Mouse (Mus musculus) liver, embryonic 12.5 days (tissue): ENCODE measurements around the gene Rhoj. TPM values are rescaled to one million over a fixed set of nuclear protein-coding genes. Genes with fewer than 3 reads are reported as not detected.
"Not testable (repeated sequence)": the region's sequence is repeated elsewhere in the genome, so short reads cannot be mapped to it uniquely, and the experiment has no call there.

ENCODE experiments used
- ATAC-seq: fragments of 200-750 bp; cut with Nextera tagmentation; 2 replicates; pipeline ENCODE4 v1.8.0; 2017; ENCODE audit warnings: moderate number of reproducible peaks, mild to moderate bottlenecking, moderate library complexity
- H3K27ac ChIP-seq: fragments of 300-500 bp; sonication (generic); 2 replicates; pipeline ENCODE4 v1.5.1; 2016; ENCODE audit warnings: mild to moderate bottlenecking
- H3K27me3 ChIP-seq: fragments of 300-500 bp; sonication (generic); replicated peaks from 2 replicates; pipeline ENCODE4 v1.6.1; 2016; ENCODE audit warnings: mild to moderate bottlenecking, moderate library complexity
- H3K36me3 ChIP-seq: fragments of 300-500 bp; sonication (generic); 2 replicates; pipeline ENCODE4 v1.6.1; 2016; ENCODE audit warnings: mild to moderate bottlenecking, moderate library complexity
- H3K4me1 ChIP-seq: fragments of 300-500 bp; sonication (generic); 2 replicates; pipeline ENCODE4 v1.6.1; 2016
- H3K4me2 ChIP-seq: fragments of 300-500 bp; sonication (generic); 2 replicates; pipeline ENCODE4 v1.6.1; 2016; ENCODE audit warnings: mild to moderate bottlenecking, moderate library complexity
- H3K4me3 ChIP-seq: fragments of 300-500 bp; sonication (generic); 2 replicates; pipeline ENCODE4 v1.5.1; 2016; ENCODE audit warnings: mild to moderate bottlenecking, moderate library complexity
- H3K9ac ChIP-seq: fragments of 300-500 bp; sonication (generic); 2 replicates; pipeline ENCODE4 v1.6.1; 2016; ENCODE audit warnings: mild to moderate bottlenecking, moderate library complexity
- H3K9me3 ChIP-seq: fragments of 300-500 bp; sonication (generic); replicated peaks from 2 replicates; pipeline ENCODE4 v1.6.1; 2016; ENCODE audit warnings: mild to moderate bottlenecking, moderate library complexity
- WGBS: fragments of 180-500 bp; shearing (Covaris S2); methylation state at CpG from one replicate; pipeline ENCODE4 v1.1.7; 2016; ENCODE audit not compliant: insufficient replicate concordance; 5-methylcytosine and 5-hydroxymethylcytosine counted together
- polyA plus RNA-seq: library from polyadenylated mRNA; unstranded; fragments of >200 nt; fragmentation: Nextera tagmentation; extraction: Ambion mirVana; gene quantifications from 2 replicates; pipeline ENCODE4 v1.2.1, GENCODE M21; 2016

The Rhoj gene
- polyA plus RNA-seq, 1 experiment from 2014 or later: 9.3 TPM

- ATAC-seq: no peak
- no peak overlapping the region for H3K4me2 ChIP-seq
Measured at GRCm38 (mm10) chr12:75412964-75413363, 104.8 kb downstream of the Rhoj start.

GRCm38 (mm10) chr12:75414991-75415390, 106.9 kb downstream of the Rhoj start:
- Histone ChIP-seq H3K27ac (no peak overlapping the region), H3K27me3 (no peaks in the 10 kb centered on the region), H3K36me3 (no peaks in the 10 kb centered on the region), H3K4me1 (no peaks in the 10 kb centered on the region), H3K4me3 (no peak overlapping the region), H3K9ac (no peak overlapping the region), H3K4me2 (no peak overlapping the region), H3K9me3 (no peaks in the 10 kb centered on the region)
- 42% methylated on average over 6 of the region's 6 CpGs for WGBS
- no peak for ATAC-seq

More at GRCm38 (mm10) chr12:75412964-75413363, 104.8 kb downstream of the Rhoj start:
- H3K4me1 ChIP-seq: no peaks in the 10 kb centered on the region
- H3K9me3 ChIP-seq: no peaks in the 10 kb centered on the region
- no peak overlapping the region for H3K27ac ChIP-seq
- no peaks in the 10 kb centered on the region for H3K36me3 ChIP-seq
- no peak overlapping the region for H3K9ac ChIP-seq
- WGBS: 64% methylated on average over 9 of the region's 9 CpGs
- no peaks in the 10 kb centered on the region for H3K27me3 ChIP-seq
- H3K4me3 ChIP-seq: no peak overlapping the region

- Histone ChIP-seq H3K27me3 (no peaks in the 10 kb centered on the region), H3K27ac (no peak within 1 kb of the TSS), H3K36me3 (no peaks in the 10 kb centered on the region), H3K4me3 (no peak within 1 kb of the TSS), H3K4me1 (no peaks in the 10 kb centered on the region), H3K4me2 (no peak within 1 kb of the TSS), H3K9ac (no peak within 1 kb of the TSS), H3K9me3 (no peaks in the 10 kb centered on the region)
- ATAC-seq: no peak
- 66% methylated on average over 4 of the region's 4 CpGs for WGBS
Measured at GRCm38 (mm10) chr12:75416681-75417080, 108.6 kb downstream of the Rhoj start, which contains the start of gene Gphb5. Gene Gphb5 (minus strand): TSS chr12:75416781.

- peaks cover 2% of the 10 kb centered on the region; the same call in 1 of the 2 replicates for H3K4me1 ChIP-seq
- ATAC-seq: no peak
- H3K4me3 ChIP-seq: no peak overlapping the region
- no peak overlapping the region for H3K9ac ChIP-seq
- WGBS: 65% methylated on average over 7 of the region's 7 CpGs
- H3K36me3 ChIP-seq: no peaks in the 10 kb centered on the region
- no peak overlapping the region for H3K4me2 ChIP-seq
- H3K27me3 ChIP-seq: peaks cover 3% of the 10 kb centered on the region; the same call in 1 of the 2 replicates
- no peak overlapping the region for H3K27ac ChIP-seq
- H3K9me3 ChIP-seq: no peaks in the 10 kb centered on the region
Measured at GRCm38 (mm10) chr12:75424359-75424758, 116.2 kb downstream of the Rhoj start.

GRCm38 (mm10) chr12:75424817-75425216, 116.7 kb downstream of the Rhoj start:
- Histone ChIP-seq H3K4me3 (no peak overlapping the region), H3K9ac (no peak overlapping the region), H3K4me2 (no peak overlapping the region), H3K4me1 (peaks cover 6% of the 10 kb centered on the region; the same call in 1 of the 2 replicates), H3K9me3 (no peaks in the 10 kb centered on the region), H3K27ac (no peak overlapping the region), H3K27me3 (peaks cover 3% of the 10 kb centered on the region; the same call in 1 of the 2 replicates), H3K36me3 (no peaks in the 10 kb centered on the region)
- WGBS: 64% methylated on average over 4 of the region's 4 CpGs
- no peak for ATAC-seq

- Histone ChIP-seq H3K36me3 (no peaks in the 10 kb centered on the region), H3K9me3 (no peaks in the 10 kb centered on the region), H3K4me1 (peaks cover 6% of the 10 kb centered on the region; the same call in 1 of the 2 replicates), H3K9ac (no peak overlapping the region), H3K4me2 (no peak overlapping the region), H3K27me3 (peaks cover 3% of the 10 kb centered on the region; the same call in 1 of the 2 replicates), H3K4me3 (no peak overlapping the region), H3K27ac (no peak overlapping the region)
- ATAC-seq: no peak
- WGBS: 66% methylated on average over 7 of the region's 7 CpGs
Measured at GRCm38 (mm10) chr12:75425882-75426281, 117.8 kb downstream of the Rhoj start.

GRCm38 (mm10) chr12:75428719-75429118, 120.6 kb downstream of the Rhoj start:
- Histone ChIP-seq H3K9ac (no peak overlapping the region), H3K9me3 (no peaks in the 10 kb centered on the region), H3K4me3 (no peak overlapping the region), H3K27ac (no peak overlapping the region), H3K36me3 (no peaks in the 10 kb centered on the region), H3K27me3 (peaks cover 3% of the 10 kb centered on the region; the same call in 1 of the 2 replicates), H3K4me1 (peaks cover 6% of the 10 kb centered on the region; the same call in 1 of the 2 replicates), H3K4me2 (no peak overlapping the region)
- 77% methylated on average over 6 of the region's 6 CpGs for WGBS
- no peak for ATAC-seq

- WGBS: 60% methylated on average over 1 of the region's 1 CpGs
- no peak overlapping the region for H3K4me2 ChIP-seq
- H3K27ac ChIP-seq: no peak overlapping the region
- H3K27me3 ChIP-seq: peaks cover 3% of the 10 kb centered on the region; the same call in 1 of the 2 replicates
- H3K4me1 ChIP-seq: peaks cover 6% of the 10 kb centered on the region; the same call in 1 of the 2 replicates
- no peak overlapping the region for H3K4me3 ChIP-seq
- no peaks in the 10 kb centered on the region for H3K9me3 ChIP-seq
- no peaks in the 10 kb centered on the region for H3K36me3 ChIP-seq
- ATAC-seq: peak; percentile 60; the same call in 1 of the 2 replicates
- H3K9ac ChIP-seq: no peak overlapping the region
Measured at GRCm38 (mm10) chr12:75429685-75430396, 121.7 kb downstream of the Rhoj start.

GRCm38 (mm10) chr12:75432400-75432799, 124.3 kb downstream of the Rhoj start:
- H3K4me2 ChIP-seq, H3K4me1 ChIP-seq, H3K9ac ChIP-seq, H3K36me3 ChIP-seq, H3K4me3 ChIP-seq, H3K27me3 ChIP-seq, H3K9me3 ChIP-seq, ATAC-seq, H3K27ac ChIP-seq: not testable (repeated sequence)
- whole genome bisulfite sequencing: 72% methylated on average over 6 of the region's 6 CpGs

GRCm38 (mm10) chr12:75446245-75446644, 138.1 kb downstream of the Rhoj start:
- ATAC-seq: no peak
- peaks cover 13% of the 10 kb centered on the region for H3K36me3 ChIP-seq
- WGBS: 74% methylated on average over 7 of the region's 7 CpGs
- no peak overlapping the region for H3K27ac ChIP-seq
- H3K9me3 ChIP-seq: no peaks in the 10 kb centered on the region
- H3K27me3 ChIP-seq: no peaks in the 10 kb centered on the region
- H3K9ac ChIP-seq: no peak overlapping the region
- no peak overlapping the region for H3K4me2 ChIP-seq
- peaks cover 5% of the 10 kb centered on the region; the same call in 1 of the 2 replicates for H3K4me1 ChIP-seq
- H3K4me3 ChIP-seq: no peak overlapping the region

GRCm38 (mm10) chr12:75448921-75449320, 140.8 kb downstream of the Rhoj start:
- no peaks in the 10 kb centered on the region for H3K27me3 ChIP-seq
- no peak overlapping the region for H3K4me3 ChIP-seq
- peaks cover 5% of the 10 kb centered on the region; the same call in 1 of the 2 replicates for H3K4me1 ChIP-seq
- no peak for ATAC-seq
- no peak overlapping the region for H3K9ac ChIP-seq
- WGBS: 40% methylated on average over 5 of the region's 5 CpGs
- H3K27ac ChIP-seq: no peak overlapping the region
- peaks cover 36% of the 10 kb centered on the region for H3K36me3 ChIP-seq
- H3K9me3 ChIP-seq: no peaks in the 10 kb centered on the region
- H3K4me2 ChIP-seq: no peak overlapping the region

GRCm38 (mm10) chr12:75449475-75449966, 141.4 kb downstream of the Rhoj start:
- Histone ChIP-seq H3K27ac (no peak overlapping the region), H3K4me2 (no peak overlapping the region), H3K9me3 (no peaks in the 10 kb centered on the region), H3K4me3 (no peak overlapping the region), H3K36me3 (peaks cover 36% of the 10 kb centered on the region), H3K27me3 (no peaks in the 10 kb centered on the region), H3K9ac (no peak overlapping the region), H3K4me1 (peaks cover 5% of the 10 kb centered on the region; the same call in 1 of the 2 replicates)
- WGBS: 52% methylated on average over 6 of the region's 6 CpGs
- ATAC-seq: no peak
